Mouse (Mus musculus) T-cell, adult 2 months (primary cell): ENCODE measurements around the gene Dok4.

Source experiments
- DNase-seq: peaks from one replicate; pipeline ENCODE4 v3.0.0; 2022; ENCODE audit warnings: low spot score

Dok4 gene

GRCm38 (mm10) chr8:94876197-94876730, at the start of gene Dok4:
Gene Dok4, minus strand, starts transcription at chr8:94876330.
- DNase-seq: peak; percentile 65

DNA sequence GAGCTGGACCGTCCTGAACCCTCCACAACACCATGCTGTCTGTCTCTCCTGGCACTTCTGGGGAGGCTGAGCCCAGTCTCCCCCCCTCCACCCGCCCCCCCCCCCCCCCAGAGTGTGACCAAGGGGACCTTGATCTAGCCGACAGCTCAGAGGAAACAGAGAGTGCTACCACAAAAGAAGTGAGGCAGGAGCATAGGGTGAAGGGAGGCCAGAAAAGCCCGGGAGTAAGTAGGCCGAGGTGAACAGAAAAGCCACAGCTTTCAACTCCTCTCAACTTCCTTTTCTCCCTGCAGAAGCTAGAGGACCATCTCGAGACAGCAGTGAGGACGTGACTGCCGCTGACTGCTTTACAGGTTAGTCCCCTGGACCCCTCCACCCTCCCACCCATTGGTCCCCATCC, 47.3 kb upstream of the Dok4 start, which contains the start of gene Adgrg5:
Gene Adgrg5 (plus strand): TSS at position 290 of the 400 bp plus-strand sequence.
- no peak for DNase-seq

GRCm38 (mm10) chr8:94922602-94923001, 46.5 kb upstream of the Dok4 start:
- no peak for DNase-seq

- DNase-seq: no peak
These were observed 46.0 kb upstream of the Dok4 start for GRCm38 (mm10) chr8:94922176-94922575.

- peak; percentile 68 for DNase-seq
These were observed 43.1 kb upstream of the Dok4 start for GRCm38 (mm10) chr8:94919256-94919655.

DNA sequence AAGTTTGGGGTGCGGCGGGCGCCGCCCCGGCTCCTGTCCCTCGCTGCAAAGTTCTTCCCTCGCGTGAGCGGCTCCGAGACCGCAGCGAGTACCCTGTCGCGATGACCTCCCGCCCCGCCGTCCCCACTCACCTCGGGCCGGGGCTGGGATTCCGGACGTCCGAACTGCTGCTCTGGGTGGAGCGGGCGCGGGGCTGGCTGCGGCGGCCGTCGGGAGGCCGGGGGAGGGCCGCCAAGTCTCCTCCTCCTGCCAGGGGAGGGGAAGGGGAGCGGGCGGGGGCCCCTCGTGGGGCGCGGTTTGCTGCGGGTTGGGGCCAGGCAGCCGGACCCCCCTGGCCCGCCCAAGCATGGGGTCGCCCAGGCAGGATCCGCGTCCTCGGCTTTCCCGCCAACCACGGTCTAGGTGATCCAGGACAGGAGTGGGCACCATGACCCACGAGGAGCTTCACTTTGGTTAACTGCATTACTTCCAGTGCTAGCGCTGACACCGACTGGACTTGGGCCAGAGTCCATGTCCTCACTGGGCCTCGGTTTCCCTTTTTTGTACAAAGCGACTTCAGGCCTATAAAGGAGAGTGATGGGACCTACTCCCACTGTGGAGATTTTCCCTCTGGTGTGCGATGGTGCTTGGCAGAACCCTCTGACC, 41.8 kb upstream of the Dok4 start, which contains the start of gene Ccdc102a:
Gene Ccdc102a (minus strand): TSS at position 248 of the 645 bp plus-strand sequence.
- DNase-seq: no peak

DNA sequence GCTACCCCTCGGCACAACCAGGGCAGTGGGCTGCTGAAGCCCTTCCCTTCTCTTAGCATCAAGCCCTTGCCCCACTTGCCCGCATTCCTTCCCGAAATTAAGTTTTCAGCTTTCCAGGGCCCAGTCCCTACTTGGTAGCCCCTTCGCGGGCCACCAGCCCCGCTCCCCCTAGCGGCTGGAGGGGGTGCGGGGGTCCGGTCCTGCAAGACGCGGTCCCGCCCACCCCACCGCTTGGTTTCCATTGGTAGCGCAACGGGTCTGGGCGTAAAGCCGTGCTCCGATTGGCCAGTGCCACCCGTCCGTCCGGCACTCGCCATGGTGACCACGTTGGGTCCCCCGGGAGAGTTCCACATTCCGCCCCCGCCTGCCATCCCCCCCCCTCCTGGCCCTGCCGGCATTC, 41.2 kb upstream of the Dok4 start:
- DNase-seq: peak; percentile 79

DNA sequence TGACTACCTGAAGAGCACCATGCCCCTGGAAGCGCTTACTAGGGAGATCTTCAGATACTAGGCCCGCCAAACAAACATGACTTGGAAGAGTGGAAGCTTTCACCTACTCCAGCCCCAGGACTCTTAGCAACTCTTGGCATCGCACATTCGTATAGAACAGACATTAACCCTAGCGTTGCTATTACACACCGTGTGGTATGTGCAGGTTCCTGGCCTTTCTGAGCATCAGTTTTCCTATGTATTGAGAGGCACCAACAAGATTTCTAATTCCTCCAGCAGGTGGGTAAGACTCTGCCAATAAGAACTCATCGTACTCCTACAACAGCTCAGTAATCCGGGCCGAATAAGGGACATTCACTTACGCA, 40.8 kb upstream of the Dok4 start:
- no peak for DNase-seq

- DNase-seq: no peak
These were observed 40.3 kb upstream of the Dok4 start for GRCm38 (mm10) chr8:94916311-94916959.

GRCm38 (mm10) chr8:94914701-94915101, 38.6 kb upstream of the Dok4 start:
- DNase-seq: no peak

- no peak for DNase-seq
These were observed 38.1 kb upstream of the Dok4 start for GRCm38 (mm10) chr8:94914256-94914655.

- peak; percentile 18 for DNase-seq
These were observed 37.0 kb upstream of the Dok4 start for GRCm38 (mm10) chr8:94913061-94913660.

DNA sequence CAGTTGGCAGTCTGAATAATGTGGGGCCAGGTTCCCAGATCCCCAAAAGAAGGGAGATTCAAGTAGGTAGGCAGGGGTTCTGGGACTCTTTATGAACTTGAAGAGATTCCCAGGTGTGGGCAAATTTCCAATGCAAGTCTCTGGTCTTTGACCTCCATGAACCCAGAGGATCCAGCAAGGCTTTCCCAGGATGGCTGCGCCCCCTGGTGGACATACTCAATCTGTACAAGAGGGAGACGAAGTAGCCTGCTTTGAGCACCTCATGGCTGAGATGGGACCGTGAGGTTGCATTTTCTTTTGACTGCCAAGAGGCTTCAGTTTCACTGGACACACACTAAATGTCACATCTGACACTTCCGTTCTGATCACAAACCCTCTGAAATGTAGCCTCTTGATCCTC, 32.7 kb upstream of the Dok4 start:
- DNase-seq: peak; percentile 63

GRCm38 (mm10) chr8:94907591-94908300, 31.6 kb upstream of the Dok4 start:
- no peak for DNase-seq

GRCm38 (mm10) chr8:94904450-94905175, 28.5 kb upstream of the Dok4 start:
- DNase-seq: no peak

- DNase-seq: no peak
These were observed 27.6 kb upstream of the Dok4 start for GRCm38 (mm10) chr8:94903709-94904108.

- no peak for DNase-seq
These were observed 24.9 kb upstream of the Dok4 start for GRCm38 (mm10) chr8:94901031-94901430.

DNA sequence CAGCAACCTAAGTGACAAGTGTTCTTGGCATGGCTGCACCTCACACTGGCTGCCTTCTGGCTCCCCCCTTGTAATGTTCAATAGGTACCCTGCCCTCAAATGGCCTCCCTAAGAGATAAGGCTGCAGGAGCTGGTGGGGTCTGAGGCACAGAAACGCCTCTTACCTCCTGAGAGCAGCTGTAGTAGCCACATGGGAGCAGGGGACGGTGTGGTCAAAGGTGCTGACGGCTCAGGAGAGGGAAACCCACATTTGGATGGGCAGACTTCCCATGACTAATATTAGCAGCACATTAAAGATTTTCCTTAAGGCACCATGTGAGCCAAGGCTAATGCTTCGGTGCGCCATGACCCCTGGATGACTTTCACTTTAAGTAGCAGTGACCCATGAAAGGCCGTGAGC, 24.5 kb upstream of the Dok4 start:
- no peak for DNase-seq

DNA sequence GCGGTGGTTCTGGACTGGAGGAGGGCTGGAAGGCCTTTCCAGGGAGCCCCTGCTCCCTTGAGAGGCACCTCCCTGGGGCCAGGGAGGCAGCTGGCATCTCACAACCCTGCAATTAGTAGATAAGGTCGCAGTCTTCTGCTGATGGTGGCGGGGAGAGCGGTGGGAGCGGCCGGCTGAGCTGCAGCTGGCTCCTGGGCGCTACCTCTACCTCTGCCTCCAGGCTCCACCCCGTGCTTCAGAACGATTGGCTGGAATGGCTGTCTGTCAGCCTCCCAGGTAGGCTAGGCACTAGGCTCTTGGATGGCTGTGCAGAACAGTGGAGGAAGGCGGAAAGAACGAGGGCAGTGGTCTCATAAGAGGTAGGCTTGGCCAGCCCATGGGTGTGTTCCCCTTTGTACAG, 23.1 kb upstream of the Dok4 start:
- no peak for DNase-seq

DNA sequence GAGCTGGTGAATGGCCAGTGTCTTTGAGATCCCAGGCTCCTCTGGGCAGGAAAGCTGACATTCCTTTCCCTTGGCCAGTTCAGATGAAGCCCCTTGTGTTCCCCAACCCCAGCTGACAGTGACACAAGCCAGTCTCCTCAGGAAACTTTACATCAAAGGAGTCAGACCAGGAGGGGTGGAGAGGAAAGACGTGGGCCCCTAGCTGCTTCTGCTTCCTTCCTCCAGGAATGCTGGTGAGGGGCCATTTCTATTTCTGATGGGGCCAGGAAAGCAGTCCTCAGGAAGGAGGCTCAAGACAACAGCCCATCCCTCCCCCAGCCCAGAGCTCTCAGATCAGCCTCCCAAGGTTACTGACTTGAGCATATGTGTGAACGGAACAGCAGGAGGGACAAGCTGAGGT, 16.8 kb upstream of the Dok4 start:
- no peak for DNase-seq

DNA sequence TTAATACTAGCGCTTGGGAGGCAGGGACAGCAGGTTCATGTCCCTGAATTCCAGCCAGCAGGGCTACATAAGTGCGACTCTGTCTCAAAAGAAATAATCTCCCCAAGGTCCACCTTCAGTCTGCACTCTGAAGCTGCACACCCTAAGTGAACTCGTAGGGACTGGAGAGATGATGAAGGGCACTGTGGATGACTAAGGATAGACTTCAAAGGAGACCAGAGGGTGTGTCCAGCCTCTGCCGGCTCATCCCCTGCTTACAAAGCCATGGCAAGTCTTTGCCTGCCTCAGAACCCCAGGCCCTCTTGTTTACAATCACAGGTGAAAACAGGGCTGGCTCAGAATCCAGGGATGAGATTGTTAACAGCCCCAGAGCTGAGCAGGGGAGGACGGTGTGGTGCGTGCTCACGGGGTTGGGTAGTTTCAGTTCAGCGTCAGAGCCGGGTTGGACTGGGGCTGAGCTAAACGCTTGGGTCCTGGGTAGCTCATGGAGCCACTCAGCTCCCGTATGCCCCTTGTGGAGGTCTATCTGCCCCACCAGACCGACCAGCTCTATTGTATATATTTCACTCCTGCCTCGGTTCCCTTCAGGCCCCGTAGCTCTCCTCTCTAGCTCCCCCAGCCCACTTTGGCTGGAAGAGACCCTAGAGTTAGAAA, 12.4 kb upstream of the Dok4 start:
- no peak for DNase-seq
